Mouse (Mus musculus): ENCODE data around the gene Tgm2. TPM values are rescaled to one million over a fixed set of nuclear protein-coding genes. Genes with fewer than 3 reads are reported as not detected.

Tgm2 gene
- polyA plus RNA-seq, 1 experiment = 9.5 TPM

DNA sequence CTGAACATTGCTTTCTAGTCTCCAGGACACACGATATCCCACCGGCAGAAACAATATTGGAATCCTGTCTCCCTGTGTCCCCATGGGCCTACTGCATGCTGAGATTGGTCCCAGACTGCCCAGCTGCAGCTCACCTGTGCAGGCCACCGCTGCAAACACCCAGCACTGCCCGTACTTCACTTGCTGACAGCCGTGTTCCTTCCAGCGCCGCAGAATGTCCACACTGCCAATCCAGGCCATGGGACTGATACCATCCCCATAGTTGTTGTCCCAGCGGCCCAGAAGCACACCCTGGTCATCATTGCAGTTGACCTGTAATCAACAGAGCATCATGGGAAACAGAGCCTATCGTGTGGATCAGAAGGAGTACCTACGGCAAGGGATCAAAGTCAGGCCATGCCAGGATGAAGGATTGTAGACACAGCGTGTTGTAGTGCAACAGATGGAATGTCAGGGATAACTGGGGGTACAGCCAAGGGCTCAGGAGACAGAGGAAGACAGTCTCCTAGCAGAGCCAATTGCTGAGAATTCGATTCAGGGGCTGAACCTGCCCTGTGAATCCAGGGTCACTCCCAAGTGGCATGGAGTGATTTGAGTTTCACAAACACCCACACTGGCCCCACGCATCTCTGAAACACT is 14.9 kb downstream of the Tgm2 start:
- TF ChIP-seq POLR2A (IDR thresholded peaks at IDR 0.05; ENCODE audit: control insufficient read depth, low read depth, low read length) (no peak), CTCF (IDR thresholded peaks at IDR 0.05; ENCODE audit: control insufficient read depth, insufficient read depth, insufficient replicate concordance, low read depth, low read length) (no peak)
- Histone ChIP-seq H3K27me3 (ENCODE audit: control insufficient read depth, insufficient read depth, low read length) (no peaks in the 10 kb centered on the region), H3K4me3 (ENCODE audit: control insufficient read depth, low read depth, low read length) (no peak overlapping the region), H3K27ac (ENCODE audit: control insufficient read depth, insufficient read depth, low read depth, low read length) (no peak overlapping the region), H3K4me1 (ENCODE audit: control insufficient read depth, insufficient read depth, low read length) (peaks cover 6% of the 10 kb centered on the region), H3K36me3 (ENCODE audit: control insufficient read depth, insufficient read depth, low read length) (no peaks in the 10 kb centered on the region)

GRCm38 (mm10) chr2:158130391-158130986 is 15.7 kb downstream of the Tgm2 start:
- Histone ChIP-seq H3K4me3 (ENCODE audit: control insufficient read depth, low read depth, low read length) (no peak overlapping the region), H3K27ac (ENCODE audit: control insufficient read depth, insufficient read depth, low read depth, low read length) (peak overlapping the region; percentile 40; the same call in 1 of the 2 replicates), H3K4me1 (ENCODE audit: control insufficient read depth, insufficient read depth, low read length) (peaks cover 6% of the 10 kb centered on the region), H3K27me3 (ENCODE audit: control insufficient read depth, insufficient read depth, low read length) (no peaks in the 10 kb centered on the region), H3K36me3 (ENCODE audit: control insufficient read depth, insufficient read depth, low read length) (no peaks in the 10 kb centered on the region)
- TF ChIP-seq CTCF (IDR thresholded peaks at IDR 0.05; ENCODE audit: control insufficient read depth, insufficient read depth, insufficient replicate concordance, low read depth, low read length) = no peak
- no peak for TF ChIP-seq POLR2A (IDR thresholded peaks at IDR 0.05; ENCODE audit: control insufficient read depth, low read depth, low read length)

GRCm38 (mm10) chr2:158129291-158130002 is 16.8 kb downstream of the Tgm2 start:
- Histone ChIP-seq H3K36me3 (ENCODE audit: control insufficient read depth, insufficient read depth, low read length) (no peaks in the 10 kb centered on the region), H3K27ac (ENCODE audit: control insufficient read depth, insufficient read depth, low read depth, low read length) (no peak overlapping the region), H3K4me3 (ENCODE audit: control insufficient read depth, low read depth, low read length) (no peak overlapping the region), H3K27me3 (ENCODE audit: control insufficient read depth, insufficient read depth, low read length) (no peaks in the 10 kb centered on the region), H3K4me1 (ENCODE audit: control insufficient read depth, insufficient read depth, low read length) (peaks cover 6% of the 10 kb centered on the region)
- TF ChIP-seq CTCF (IDR thresholded peaks at IDR 0.05; ENCODE audit: control insufficient read depth, insufficient read depth, insufficient replicate concordance, low read depth, low read length) (no peak), POLR2A (IDR thresholded peaks at IDR 0.05; ENCODE audit: control insufficient read depth, low read depth, low read length) (no peak)

GRCm38 (mm10) chr2:158128461-158129130 is 17.6 kb downstream of the Tgm2 start:
- no peaks in the 10 kb centered on the region for H3K36me3 ChIP-seq (ENCODE audit: control insufficient read depth, insufficient read depth, low read length)
- H3K4me1 ChIP-seq (ENCODE audit: control insufficient read depth, insufficient read depth, low read length) = peaks cover 6% of the 10 kb centered on the region
- no peaks in the 10 kb centered on the region for H3K27me3 ChIP-seq (ENCODE audit: control insufficient read depth, insufficient read depth, low read length)
- H3K27ac ChIP-seq (ENCODE audit: control insufficient read depth, insufficient read depth, low read depth, low read length) = no peak overlapping the region
- TF ChIP-seq CTCF (IDR thresholded peaks at IDR 0.05; ENCODE audit: control insufficient read depth, insufficient read depth, insufficient replicate concordance, low read depth, low read length) = no peak
- no peak for TF ChIP-seq POLR2A (IDR thresholded peaks at IDR 0.05; ENCODE audit: control insufficient read depth, low read depth, low read length)
- H3K4me3 ChIP-seq (ENCODE audit: control insufficient read depth, low read depth, low read length) = no peak overlapping the region

DNA sequence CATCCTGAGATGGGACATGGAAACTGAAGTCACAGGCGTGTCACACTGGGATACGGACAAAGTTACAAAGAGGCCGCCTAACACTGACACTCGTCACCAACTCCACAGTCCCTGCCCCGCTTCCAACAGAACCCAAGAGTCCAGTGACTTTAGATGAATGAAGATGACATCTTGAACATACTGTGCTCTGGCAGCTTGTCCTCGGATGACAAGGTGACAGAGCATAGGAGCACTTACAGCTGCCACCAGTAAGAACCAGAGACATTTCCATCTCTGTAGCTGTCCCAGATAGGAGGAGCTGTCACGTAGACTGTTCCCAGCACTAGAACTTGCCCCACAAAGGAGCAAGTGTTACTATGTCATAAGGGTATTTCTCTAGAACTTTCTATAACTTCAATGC is 18.4 kb downstream of the Tgm2 start:
- no peaks in the 10 kb centered on the region for H3K27me3 ChIP-seq (ENCODE audit: control insufficient read depth, insufficient read depth, low read length)
- no peak overlapping the region for H3K27ac ChIP-seq (ENCODE audit: control insufficient read depth, insufficient read depth, low read depth, low read length)

DNA sequence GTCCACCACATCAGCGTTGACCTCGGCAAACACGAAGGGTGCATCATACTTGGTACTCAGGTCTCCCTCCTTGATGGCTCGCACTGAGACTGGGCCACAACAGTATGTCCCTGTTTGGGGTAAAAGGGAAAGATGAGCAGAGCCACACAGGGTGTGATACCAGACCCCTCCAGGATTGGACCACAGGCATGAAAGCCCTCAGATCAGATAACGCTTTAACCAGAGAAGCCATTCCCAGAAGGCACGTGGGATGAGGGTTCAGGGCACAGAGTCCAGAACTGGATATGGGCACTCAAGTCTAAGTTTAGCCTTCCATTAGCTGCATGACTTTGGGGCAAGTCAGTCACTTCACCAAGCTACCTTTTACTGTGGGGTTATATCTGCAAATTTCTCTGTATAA is 19.0 kb downstream of the Tgm2 start:
- Histone ChIP-seq H3K36me3 (ENCODE audit: control insufficient read depth, insufficient read depth, low read length) (no peaks in the 10 kb centered on the region), H3K4me3 (ENCODE audit: control insufficient read depth, low read depth, low read length) (no peak overlapping the region), H3K4me1 (ENCODE audit: control insufficient read depth, insufficient read depth, low read length) (peaks cover 6% of the 10 kb centered on the region), H3K27ac (ENCODE audit: control insufficient read depth, insufficient read depth, low read depth, low read length) (no peak overlapping the region), H3K27me3 (ENCODE audit: control insufficient read depth, insufficient read depth, low read length) (no peaks in the 10 kb centered on the region)
- TF ChIP-seq POLR2A (IDR thresholded peaks at IDR 0.05; ENCODE audit: control insufficient read depth, low read depth, low read length) (no peak), CTCF (IDR thresholded peaks at IDR 0.05; ENCODE audit: control insufficient read depth, insufficient read depth, insufficient replicate concordance, low read depth, low read length) (no peak)

More for the DNA sequence above, 18.4 kb downstream of the Tgm2 start:
- H3K36me3 ChIP-seq (ENCODE audit: control insufficient read depth, insufficient read depth, low read length) = no peaks in the 10 kb centered on the region
- H3K4me1 ChIP-seq (ENCODE audit: control insufficient read depth, insufficient read depth, low read length) = peaks cover 6% of the 10 kb centered on the region
- no peak for TF ChIP-seq POLR2A (IDR thresholded peaks at IDR 0.05; ENCODE audit: control insufficient read depth, low read depth, low read length)
- no peak for TF ChIP-seq CTCF (IDR thresholded peaks at IDR 0.05; ENCODE audit: control insufficient read depth, insufficient read depth, insufficient replicate concordance, low read depth, low read length)
- H3K4me3 ChIP-seq (ENCODE audit: control insufficient read depth, low read depth, low read length) = no peak overlapping the region

DNA sequence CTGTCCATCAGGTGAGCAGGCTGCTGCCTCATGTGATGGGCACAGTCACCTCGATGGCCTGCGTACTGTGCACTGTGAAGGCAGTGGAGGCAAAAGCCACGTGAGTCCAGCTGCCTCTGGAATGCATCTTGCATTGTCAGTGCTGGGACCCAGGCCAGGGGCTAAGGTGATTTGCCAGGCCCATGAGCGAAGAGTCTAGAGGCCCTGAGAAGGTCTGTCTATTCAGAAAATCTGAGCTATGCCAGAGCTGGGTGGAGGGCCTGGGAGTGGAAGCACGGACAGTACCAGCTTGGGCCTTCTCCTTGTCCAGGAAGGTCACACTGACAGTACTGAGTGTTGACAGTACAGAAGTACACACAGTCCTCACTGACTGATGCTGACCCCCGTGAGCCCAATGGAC is 23.4 kb downstream of the Tgm2 start:
- TF ChIP-seq CTCF (IDR thresholded peaks at IDR 0.05; ENCODE audit: control insufficient read depth, insufficient read depth, insufficient replicate concordance, low read depth, low read length) = no peak
- no peak for TF ChIP-seq POLR2A (IDR thresholded peaks at IDR 0.05; ENCODE audit: control insufficient read depth, low read depth, low read length)
- Histone ChIP-seq H3K27ac (ENCODE audit: control insufficient read depth, insufficient read depth, low read depth, low read length) (peak overlapping the region; percentile 77), H3K36me3 (ENCODE audit: control insufficient read depth, insufficient read depth, low read length) (no peaks in the 10 kb centered on the region), H3K27me3 (ENCODE audit: control insufficient read depth, insufficient read depth, low read length) (no peaks in the 10 kb centered on the region), H3K4me1 (ENCODE audit: control insufficient read depth, insufficient read depth, low read length) (no peaks in the 10 kb centered on the region; the same call in 1 of the 2 replicates), H3K4me3 (ENCODE audit: control insufficient read depth, low read depth, low read length) (no peak overlapping the region)

Data from testis, adult 2 months (tissue).